Mouse (Mus musculus) G1E-ER4 (cell line): ENCODE data around the gene Ankrd27. TPM values are rescaled to one million over a fixed set of nuclear protein-coding genes. Genes with fewer than 3 reads are reported as not detected.

Experiments used
- GATA1 ChIP-seq: IDR thresholded peaks from one replicate; pipeline ENCODE4 v1.8.0; 2012; ENCODE audit warnings: low read length, inconsistent platforms
- polyA plus RNA-seq: library from polyadenylated mRNA; stranded (reverse); fragments of >175 nt; gene quantifications from 2 replicates; pipeline ENCODE4 v1.2.3, GENCODE M21; 2012

The Ankrd27 gene
- polyA plus RNA-seq, 1 experiment: 375 TPM

GRCm38 (mm10) chr7:35582719-35583118 lies 3.3 kb upstream of the Ankrd27 start:
- no peak for TF ChIP-seq GATA1

GRCm38 (mm10) chr7:35583476-35584025 lies 2.5 kb upstream of the Ankrd27 start:
- no peak for TF ChIP-seq GATA1

GRCm38 (mm10) chr7:35584068-35584785 lies 1.8 kb upstream of the Ankrd27 start:
- TF ChIP-seq GATA1: no peak

- no peak for TF ChIP-seq GATA1
These were observed 1.3 kb upstream of the Ankrd27 start for GRCm38 (mm10) chr7:35584786-35585190.

GRCm38 (mm10) chr7:35585191-35586054 lies 621 bp upstream of the Ankrd27 start, which contains the start of gene Rgs9bp:
TSS of gene Rgs9bp (minus strand) at chr7:35585582.
- TF ChIP-seq GATA1: no peak

GRCm38 (mm10) chr7:35586906-35587445 lies 932 bp downstream of the Ankrd27 start:
- no peak for TF ChIP-seq GATA1

- TF ChIP-seq GATA1: no peak
These were observed 1.7 kb downstream of the Ankrd27 start for GRCm38 (mm10) chr7:35587728-35588127.

- peak; percentile 98 for TF ChIP-seq GATA1
These were observed 2.8 kb downstream of the Ankrd27 start for GRCm38 (mm10) chr7:35588680-35589428.

GRCm38 (mm10) chr7:35589485-35589884 lies 3.4 kb downstream of the Ankrd27 start:
- no peak for TF ChIP-seq GATA1

- TF ChIP-seq GATA1: no peak
These were observed 4.7 kb downstream of the Ankrd27 start for GRCm38 (mm10) chr7:35590731-35591191.

- no peak for TF ChIP-seq GATA1
These were observed 8.3 kb downstream of the Ankrd27 start for GRCm38 (mm10) chr7:35594311-35594710.

- TF ChIP-seq GATA1: no peak
These were observed 13.4 kb downstream of the Ankrd27 start for GRCm38 (mm10) chr7:35599492-35599891.

GRCm38 (mm10) chr7:35600031-35600430 lies 14.0 kb downstream of the Ankrd27 start:
- no peak for TF ChIP-seq GATA1

GRCm38 (mm10) chr7:35601106-35601505 lies 15.1 kb downstream of the Ankrd27 start:
- TF ChIP-seq GATA1: peak; percentile 99

- no peak for TF ChIP-seq GATA1
These were observed 16.7 kb downstream of the Ankrd27 start for GRCm38 (mm10) chr7:35602766-35603165.
